Mouse (Mus musculus) hindbrain, embryonic 14.5 days (tissue): ENCODE results near the gene Slc25a26. TPM values are rescaled to one million over a fixed set of nuclear protein-coding genes. Genes with fewer than 3 reads are reported as not detected.

ENCODE experiments used
- ATAC-seq: fragments of 200-750 bp; cut with Nextera tagmentation; 2 replicates; pipeline ENCODE4 v1.8.0; 2017; ENCODE audit warnings: moderate number of reproducible peaks, mild to moderate bottlenecking, moderate TSS enrichment, moderate library complexity; ENCODE audit not compliant: low FRiP score
- DNase-seq: peaks from one replicate; pipeline ENCODE4 v3.0.0-alpha.2; 2015; ENCODE audit warnings: low spot score
- H3K27ac ChIP-seq: fragments of 300-500 bp; sonication (generic); 2 replicates; pipeline ENCODE4 v1.5.1; 2014; ENCODE audit warnings: mild to moderate bottlenecking, moderate library complexity
- H3K27me3 ChIP-seq: fragments of 300-500 bp; sonication (generic); 2 replicates; pipeline ENCODE4 v1.6.1; 2014; ENCODE audit warnings: mild to moderate bottlenecking, low read length, mixed read lengths; ENCODE audit not compliant: control insufficient read depth, insufficient read depth
- H3K36me3 ChIP-seq: fragments of 300-500 bp; sonication (generic); replicated peaks from 2 replicates; pipeline ENCODE4 v1.6.1; 2014; ENCODE audit not compliant: control insufficient read depth, insufficient read depth
- H3K4me1 ChIP-seq: fragments of 300-500 bp; sonication (generic); replicated peaks from 2 replicates; pipeline ENCODE4 v1.6.1; 2014; ENCODE audit warnings: antibody characterized with exemption, low read length, mixed read lengths; ENCODE audit not compliant: control insufficient read depth, insufficient read depth
- H3K4me2 ChIP-seq: fragments of 300-500 bp; sonication (generic); replicated peaks from 2 replicates; pipeline ENCODE4 v1.6.1; 2014; ENCODE audit warnings: mild to moderate bottlenecking, moderate library complexity
- H3K4me3 ChIP-seq: fragments of 300-500 bp; sonication (generic); replicated peaks from 2 replicates; pipeline ENCODE4 v1.5.1; 2014; ENCODE audit warnings: mild to moderate bottlenecking, low read length
- H3K9ac ChIP-seq: fragments of 300-500 bp; sonication (generic); 2 replicates; pipeline ENCODE4 v1.6.1; 2014
- H3K9me3 ChIP-seq: fragments of 300-500 bp; sonication (generic); 2 replicates; pipeline ENCODE4 v1.6.1; 2016; ENCODE audit warnings: low read length; ENCODE audit not compliant: control insufficient read depth
- WGBS: fragments of 180-500 bp; shearing (Covaris S2); extraction: QIAGEN DNeasy Blood & Tissue Kit; methylation state at CpG from one replicate; pipeline ENCODE4 v1.1.7; 2014; 5-methylcytosine and 5-hydroxymethylcytosine counted together
- polyA plus RNA-seq: library from polyadenylated mRNA; unstranded; fragments of >200 nt; fragmentation: Nextera tagmentation; extraction: Ambion mirVana; gene quantifications from 2 replicates; pipeline ENCODE4 v1.2.1, GENCODE M21; 2014

Gene Slc25a26
- polyA plus RNA-seq, 1 experiment from 2014 or later, result 6.8 TPM

- Histone ChIP-seq H3K4me2 (no peak overlapping the region), H3K27me3 (no peaks in the 10 kb centered on the region), H3K36me3 (no peaks in the 10 kb centered on the region), H3K9me3 (no peaks in the 10 kb centered on the region), H3K4me1 (no peaks in the 10 kb centered on the region), H3K9ac (no peak overlapping the region), H3K27ac (no peak overlapping the region), H3K4me3 (no peak overlapping the region)
- no peak for ATAC-seq
- DNase-seq, result no peak
- WGBS, result 92% methylated on average over 2 of the region's 2 CpGs
These were observed 65.6 kb downstream of the Slc25a26 start for GRCm38 (mm10) chr6:94565766-94566165.

GRCm38 (mm10) chr6:94568040-94568439, 67.9 kb downstream of the Slc25a26 start:
- Histone ChIP-seq H3K4me2 (no peak overlapping the region), H3K27me3 (no peaks in the 10 kb centered on the region), H3K27ac (no peak overlapping the region), H3K4me1 (no peaks in the 10 kb centered on the region), H3K36me3 (no peaks in the 10 kb centered on the region), H3K9me3 (no peaks in the 10 kb centered on the region), H3K4me3 (no peak overlapping the region), H3K9ac (no peak overlapping the region)
- DNase-seq, result no peak
- WGBS, result 92% methylated on average over 2 of the region's 2 CpGs
- ATAC-seq, result no peak

- H3K4me2 ChIP-seq, result no peak overlapping the region
- no peak overlapping the region for H3K4me3 ChIP-seq
- H3K4me1 ChIP-seq, result 0 out of 2 replicates have a peak, but pooled peaks cover 2% of the 10 kb centered on the region
- H3K27me3 ChIP-seq, result no peaks in the 10 kb centered on the region
- no peaks in the 10 kb centered on the region for H3K9me3 ChIP-seq
- peak overlapping the region; percentile 7 for H3K27ac ChIP-seq
- H3K36me3 ChIP-seq, result no peaks in the 10 kb centered on the region
- ATAC-seq (no peak), DNase-seq (no peak)
- WGBS, result 24% methylated on average over 9 of the region's 9 CpGs
- no peak overlapping the region for H3K9ac ChIP-seq
These were observed 75.5 kb downstream of the Slc25a26 start for GRCm38 (mm10) chr6:94575526-94576166.

- Histone ChIP-seq H3K9me3 (no peaks in the 10 kb centered on the region), H3K27me3 (no peaks in the 10 kb centered on the region), H3K36me3 (no peaks in the 10 kb centered on the region), H3K27ac (peak overlapping the region; percentile 62), H3K4me2 (no peak overlapping the region), H3K4me1 (0 out of 2 replicates have a peak, but pooled peaks cover 2% of the 10 kb centered on the region), H3K9ac (no peak overlapping the region), H3K4me3 (no peak overlapping the region)
- 10% methylated on average over 8 of the region's 8 CpGs for WGBS
- DNase-seq, result peak; percentile 48
- ATAC-seq, result peak; percentile 80; the same call in 1 of the 2 replicates
These were observed 77.9 kb downstream of the Slc25a26 start for GRCm38 (mm10) chr6:94577991-94578390.

GRCm38 (mm10) chr6:94582055-94582454, 81.9 kb downstream of the Slc25a26 start:
- DNase-seq, result no peak
- H3K27me3 ChIP-seq, result no peaks in the 10 kb centered on the region
- WGBS, result 91% methylated on average over 9 of the region's 9 CpGs
- H3K4me3 ChIP-seq, result no peak overlapping the region
- H3K27ac ChIP-seq, result no peak overlapping the region
- 0 out of 2 replicates have a peak, but pooled peaks cover 2% of the 10 kb centered on the region for H3K4me1 ChIP-seq
- H3K9me3 ChIP-seq, result no peaks in the 10 kb centered on the region
- no peak overlapping the region for H3K4me2 ChIP-seq
- no peak for ATAC-seq
- H3K9ac ChIP-seq, result no peak overlapping the region
- H3K36me3 ChIP-seq, result no peaks in the 10 kb centered on the region

- Histone ChIP-seq H3K4me2 (no peak overlapping the region), H3K27me3 (no peaks in the 10 kb centered on the region), H3K27ac (no peak overlapping the region), H3K4me3 (no peak overlapping the region), H3K9ac (no peak overlapping the region), H3K9me3 (no peaks in the 10 kb centered on the region), H3K4me1 (no peaks in the 10 kb centered on the region), H3K36me3 (no peaks in the 10 kb centered on the region)
- WGBS, result 94% methylated on average over 9 of the region's 9 CpGs
- DNase-seq (no peak), ATAC-seq (no peak)
These were observed 84.1 kb downstream of the Slc25a26 start for GRCm38 (mm10) chr6:94584147-94584695.

- no peak overlapping the region for H3K9ac ChIP-seq
- DNase-seq, result no peak
- no peaks in the 10 kb centered on the region for H3K36me3 ChIP-seq
- H3K4me1 ChIP-seq, result no peaks in the 10 kb centered on the region
- no peak overlapping the region for H3K4me3 ChIP-seq
- H3K27me3 ChIP-seq, result no peaks in the 10 kb centered on the region
- 87% methylated on average over 4 of the region's 4 CpGs for WGBS
- H3K27ac ChIP-seq, result no peak overlapping the region
- ATAC-seq, result no peak
- no peak overlapping the region for H3K4me2 ChIP-seq
- H3K9me3 ChIP-seq, result no peaks in the 10 kb centered on the region
These were observed 84.8 kb downstream of the Slc25a26 start for GRCm38 (mm10) chr6:94584976-94585375.

- ATAC-seq, result no peak
- no peaks in the 10 kb centered on the region for H3K27me3 ChIP-seq
- 83% methylated on average over 4 of the region's 4 CpGs for WGBS
- no peak overlapping the region for H3K9ac ChIP-seq
- H3K36me3 ChIP-seq, result no peaks in the 10 kb centered on the region
- no peak overlapping the region for H3K4me2 ChIP-seq
- H3K27ac ChIP-seq, result no peak overlapping the region
- H3K9me3 ChIP-seq, result no peaks in the 10 kb centered on the region
- H3K4me3 ChIP-seq, result no peak overlapping the region
- DNase-seq, result no peak
- H3K4me1 ChIP-seq, result peaks cover 12% of the 10 kb centered on the region
These were observed 88.2 kb downstream of the Slc25a26 start for GRCm38 (mm10) chr6:94588365-94588764.

GRCm38 (mm10) chr6:94592243-94592642, 92.1 kb downstream of the Slc25a26 start:
- no peak for ATAC-seq
- H3K27me3 ChIP-seq, result no peaks in the 10 kb centered on the region
- 39% methylated on average over 8 of the region's 8 CpGs for WGBS
- no peaks in the 10 kb centered on the region for H3K9me3 ChIP-seq
- no peaks in the 10 kb centered on the region for H3K36me3 ChIP-seq
- H3K4me2 ChIP-seq, result peak overlapping the region; percentile 19; the same call in 1 of the 2 replicates
- DNase-seq, result no peak
- H3K9ac ChIP-seq, result peak overlapping the region; percentile 24; the same call in 1 of the 2 replicates
- H3K27ac ChIP-seq, result peak overlapping the region; percentile 38; the same call in 1 of the 2 replicates
- H3K4me3 ChIP-seq, result no peak overlapping the region
- H3K4me1 ChIP-seq, result peaks cover 25% of the 10 kb centered on the region
